Mouse (Mus musculus): ENCODE data around the gene Was. TPM values are rescaled to one million over a fixed set of nuclear protein-coding genes. Genes with fewer than 3 reads are reported as not detected.

Gene Was
- polyA plus RNA-seq, 1 experiment, result 0.19 TPM

- Histone ChIP-seq H3ac (ENCODE audit: control insufficient read depth, insufficient read length) (no peak overlapping the region), H3K4me2 (ENCODE audit: low read depth) (no peak overlapping the region), H3K27me3 (ENCODE audit: control insufficient read depth, insufficient read depth, insufficient read length) (no peaks in the 10 kb centered on the region), H3K79me2 (ENCODE audit: control insufficient read depth, insufficient read depth) (no peaks in the 10 kb centered on the region), H3K4me3 (no peak overlapping the region), H3K36me3 (ENCODE audit: control insufficient read depth, insufficient read depth) (no peaks in the 10 kb centered on the region)
- no peak for TF ChIP-seq CEBPB (IDR thresholded peaks at IDR 0.05; ENCODE audit: insufficient read depth, poor library complexity, severe bottlenecking)
- TF ChIP-seq MYOD1 (IDR thresholded peaks at IDR 0.05; ENCODE audit: control insufficient read depth in 1 of 3, insufficient read length in 2 of 3, low read depth in 2 of 3), result no peak
- TF ChIP-seq MAX (IDR thresholded peaks at IDR 0.05; ENCODE audit: low read depth), result no peak
- TF ChIP-seq TCF12 (IDR thresholded peaks at IDR 0.05; ENCODE audit: insufficient read depth, poor library complexity, severe bottlenecking), result no peak
- no peak for TF ChIP-seq REST (IDR thresholded peaks at IDR 0.05; ENCODE audit: insufficient read depth, insufficient read length)
These were observed 57.3 kb downstream of the Was start for GRCm38 (mm10) chrX:8033009-8033408.

Other genes starting within 250 kb of the Was start
- 36.3 TPM for gene Otud5, start 249.1 kb downstream of the Was start, polyA plus RNA-seq (2012; fragmentation: generic; extraction: Trizol)
- 3.0 TPM for gene Pim2, start 212.2 kb downstream of the Was start, polyA plus RNA-seq (2012; fragmentation: generic; extraction: Trizol)
- 32.9 TPM for gene Slc35a2, start 206.5 kb downstream of the Was start, polyA plus RNA-seq (2012; fragmentation: generic; extraction: Trizol)
- 79.5 TPM for gene Pqbp1, start 191.2 kb downstream of the Was start, polyA plus RNA-seq (2012; fragmentation: generic; extraction: Trizol)
- 44.1 TPM for gene Timm17b, start 191.1 kb downstream of the Was start, polyA plus RNA-seq (2012; fragmentation: generic; extraction: Trizol)
- not detected for gene Gm10491, start 182.7 kb downstream of the Was start, polyA plus RNA-seq (2012; fragmentation: generic; extraction: Trizol)
- gene Gm10490, start 181.0 kb downstream of the Was start, polyA plus RNA-seq (2012; fragmentation: generic; extraction: Trizol), result not detected
- not detected for gene Pcsk1n, start 170.7 kb downstream of the Was start, polyA plus RNA-seq (2012; fragmentation: generic; extraction: Trizol)
- gene Eras, start 161.9 kb downstream of the Was start, polyA plus RNA-seq (2012; fragmentation: generic; extraction: Trizol), result not detected
- 11.5 TPM for gene Hdac6, start 142.6 kb downstream of the Was start, polyA plus RNA-seq (2012; fragmentation: generic; extraction: Trizol)
- gene Gata1, start 112.4 kb downstream of the Was start, polyA plus RNA-seq (2012; fragmentation: generic; extraction: Trizol), result not detected
- not detected for gene Glod5, start 72.0 kb downstream of the Was start, polyA plus RNA-seq (2012; fragmentation: generic; extraction: Trizol)
- gene Suv39h1, start 15.7 kb downstream of the Was start, polyA plus RNA-seq (2012; fragmentation: generic; extraction: Trizol), result 16.0 TPM
- gene Wdr13, start 42.4 kb upstream of the Was start, polyA plus RNA-seq (2012; fragmentation: generic; extraction: Trizol), result 16.1 TPM
- gene Rbm3, start 55.4 kb upstream of the Was start, polyA plus RNA-seq (2012; fragmentation: generic; extraction: Trizol), result 236 TPM
- 12.5 TPM for gene Tbc1d25, start 85.7 kb upstream of the Was start, polyA plus RNA-seq (2012; fragmentation: generic; extraction: Trizol)
- gene Ebp, start 103.0 kb upstream of the Was start, polyA plus RNA-seq (2012; fragmentation: generic; extraction: Trizol), result 116 TPM
- gene Porcn, start 116.0 kb upstream of the Was start, polyA plus RNA-seq (2012; fragmentation: generic; extraction: Trizol), result 67.5 TPM
- 32.6 TPM for gene Ftsj1, start 161.9 kb upstream of the Was start, polyA plus RNA-seq (2012; fragmentation: generic; extraction: Trizol)
- not detected for gene Slc38a5, start 180.6 kb upstream of the Was start, polyA plus RNA-seq (2012; fragmentation: generic; extraction: Trizol)
- not detected for gene Ssxb10, start 236.9 kb upstream of the Was start, polyA plus RNA-seq (2012; fragmentation: generic; extraction: Trizol)

Data from myocyte (in vitro differentiated cells).